Mouse (Mus musculus) spleen, embryonic (tissue): ENCODE results near the gene Olfr933.

Source experiments
- CTCF ChIA-PET: fragments of 350-600 bp; sonication (Branson Sonifier 250); formaldehyde crosslinking; loops from one replicate; lab custom pipeline; 2022; lab: Charles Lee

Olfr933 gene

DNA sequence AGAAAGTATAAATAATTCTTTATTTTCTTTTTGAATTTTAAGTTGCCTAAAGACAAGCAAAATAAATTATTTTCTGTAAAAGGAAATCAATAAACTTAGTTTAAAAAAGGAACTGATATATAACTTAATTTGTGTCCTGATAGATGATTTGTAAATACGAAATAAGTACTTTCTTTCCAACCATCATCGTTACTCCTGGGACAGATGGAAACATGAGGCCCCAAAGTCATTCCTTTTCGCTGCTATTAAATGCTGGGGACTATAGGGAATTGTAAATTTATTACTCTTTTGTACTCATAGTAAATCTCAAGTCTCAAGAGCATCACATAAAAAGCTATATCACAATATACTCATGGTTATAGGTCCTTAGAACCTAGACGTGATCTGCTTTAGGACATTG is at the start of gene Olfr933:
Gene Olfr933, plus strand, starts transcription at position 301 of the 400 bp plus-strand sequence.
- CTCF ChIA-PET: no interaction called here

DNA sequence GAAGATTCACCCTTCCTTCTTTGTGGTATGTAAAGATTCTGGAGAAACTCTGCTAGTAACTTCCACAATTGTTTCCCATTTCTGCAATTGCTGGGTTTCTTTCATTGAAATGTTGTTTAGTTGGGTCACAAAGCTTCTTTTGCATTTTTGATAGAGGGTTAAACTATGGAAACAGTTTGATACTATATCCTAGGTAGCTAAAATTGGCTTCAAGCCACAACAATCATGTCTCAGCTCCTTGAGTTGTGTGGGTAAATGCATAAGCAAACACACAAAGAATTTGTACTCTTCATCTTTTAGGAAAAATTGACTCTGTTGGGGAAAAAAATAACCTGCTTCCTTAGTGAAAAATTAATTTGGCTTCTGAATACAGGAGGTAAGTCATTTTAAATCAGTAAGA is 42.6 kb upstream of the Olfr933 start, which contains the start of gene Olfr930:
Gene Olfr930, plus strand, starts transcription at position 301 of the 400 bp plus-strand sequence.
- CTCF ChIA-PET: no interaction called here

DNA sequence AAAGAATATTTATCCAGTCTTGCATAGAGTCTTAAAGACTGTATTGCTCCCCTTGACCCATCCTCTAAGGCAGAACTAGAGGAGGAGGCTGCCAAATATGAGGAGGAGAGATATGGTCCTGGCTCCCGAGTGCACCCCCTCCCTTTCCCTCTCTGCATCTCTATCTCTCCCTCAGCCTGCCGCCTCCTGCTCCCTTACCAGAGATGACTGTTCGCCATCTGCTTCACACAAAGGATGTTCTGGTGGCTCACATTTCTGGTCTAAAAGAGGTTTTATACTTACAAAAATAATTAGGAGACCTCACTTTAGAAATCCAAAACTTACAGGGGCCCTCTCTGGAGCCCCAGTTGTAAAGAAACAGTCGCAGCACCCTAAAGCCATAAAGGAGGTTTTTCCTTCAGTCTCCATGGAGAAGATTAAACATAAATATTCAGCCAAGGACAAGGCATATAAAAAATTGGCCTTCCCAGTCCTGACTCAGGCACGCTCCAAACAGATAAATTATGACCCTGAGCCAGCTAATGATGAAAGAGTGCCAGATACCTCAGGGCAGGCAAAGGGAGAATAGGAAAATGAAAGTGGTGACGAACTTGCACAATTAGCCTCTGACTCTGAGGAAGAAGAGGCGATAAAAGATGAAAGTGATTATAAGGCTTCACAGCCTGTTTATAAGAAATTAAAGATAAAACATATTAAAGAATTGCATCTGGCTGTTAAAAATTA is 18.6 kb upstream of the Olfr933 start:
- CTCF ChIA-PET: no interaction called here

DNA sequence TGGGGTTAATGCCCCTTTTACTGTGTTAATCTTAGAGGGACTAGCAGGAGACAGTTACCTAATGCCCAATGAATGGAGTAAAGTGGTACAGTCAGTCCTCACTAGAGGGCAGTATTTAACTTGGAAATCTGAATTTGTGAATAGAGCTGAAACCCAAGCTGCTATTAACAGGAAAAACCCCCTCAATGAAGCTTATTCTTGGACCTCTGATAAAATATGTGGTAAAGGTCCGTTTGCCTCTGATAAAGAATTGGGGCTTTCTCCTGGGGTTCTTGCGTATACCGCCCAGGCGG is 18.0 kb upstream of the Olfr933 start:
- CTCF ChIA-PET: no interaction called here

DNA sequence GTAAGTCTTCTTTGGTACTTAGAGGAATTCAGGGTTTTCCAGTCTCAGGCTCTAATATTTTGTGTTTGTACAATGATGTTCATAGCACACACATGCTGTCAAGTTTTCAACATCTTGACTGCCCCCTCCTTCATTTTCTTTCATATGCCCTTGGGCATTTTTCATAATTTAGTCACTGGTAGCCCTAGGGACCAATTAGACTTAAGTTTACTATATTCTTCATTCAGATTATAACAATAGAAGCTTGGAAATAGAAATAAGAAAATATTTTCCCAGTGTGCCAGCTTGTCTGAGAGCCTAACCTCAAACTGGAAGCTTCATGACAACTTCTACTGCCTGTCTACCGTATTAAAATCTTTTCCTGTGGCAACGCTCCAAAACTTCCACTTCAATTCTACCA is 16.1 kb downstream of the Olfr933 start, which contains the start of gene Olfr934:
Gene Olfr934, minus strand, starts transcription at position 101 of the 400 bp plus-strand sequence.
- CTCF ChIA-PET: no interaction called here

DNA sequence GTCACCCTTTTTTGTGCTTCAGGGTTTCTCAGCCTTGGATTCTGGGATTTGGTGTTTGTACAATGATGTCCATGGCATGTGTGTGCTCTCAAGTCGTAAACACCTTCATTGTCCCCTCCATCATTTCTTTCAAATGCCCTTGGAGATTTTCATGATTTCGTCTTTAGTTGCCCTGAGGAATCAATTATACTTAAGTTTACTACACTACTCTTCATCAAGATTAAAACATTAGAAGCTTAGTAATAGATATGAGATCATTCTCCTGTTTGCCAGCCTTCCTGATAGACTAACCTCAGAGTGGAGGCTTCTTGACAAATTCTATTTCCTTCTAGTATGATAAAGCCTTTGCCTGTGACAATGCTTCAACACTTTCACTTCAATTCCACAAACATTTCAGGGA is 27.5 kb downstream of the Olfr933 start, which contains the start of gene Olfr935:
Gene Olfr935, minus strand, starts transcription at position 101 of the 400 bp plus-strand sequence.
- CTCF ChIA-PET: no interaction called here

DNA sequence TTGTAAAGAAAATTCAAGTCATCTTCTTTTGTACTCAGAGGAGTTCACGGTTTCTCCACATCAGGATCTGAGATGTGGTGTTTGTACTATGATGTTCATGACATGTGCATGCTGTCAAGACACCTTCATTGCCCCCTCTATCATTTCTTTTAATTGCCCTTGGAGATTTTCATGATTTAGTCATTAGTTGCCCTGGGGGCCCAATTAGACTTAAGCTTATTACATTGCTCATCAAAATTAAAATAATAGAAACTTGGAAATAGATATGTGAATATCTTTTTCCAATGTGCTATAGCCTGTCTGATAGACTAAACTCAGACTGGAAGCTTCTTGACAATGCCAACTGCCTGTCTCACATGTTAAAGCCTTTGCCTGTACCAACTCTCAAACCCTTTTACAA is 51.2 kb downstream of the Olfr933 start, which contains the start of gene Olfr146:
Gene Olfr146, minus strand, starts transcription at position 101 of the 400 bp plus-strand sequence.
- CTCF ChIA-PET: no interaction called here
